Mouse (Mus musculus) hindbrain, embryonic 15.5 days (tissue): ENCODE results near the gene Hspa12b. TPM values are rescaled to one million over a fixed set of nuclear protein-coding genes. Genes with fewer than 3 reads are reported as not detected.
A peak's percentile ranks its signal among the peaks of the same experiment; 100 is the strongest.

Experiments
- ATAC-seq: fragments of 200-750 bp; cut with Nextera tagmentation; 2 replicates; pipeline ENCODE4 v1.8.0; 2017; ENCODE audit warnings: low read depth, moderate number of reproducible peaks, moderate TSS enrichment; ENCODE audit not compliant: low FRiP score
- H3K27ac ChIP-seq: fragments of 300-500 bp; sonication (generic); replicated peaks from 2 replicates; pipeline ENCODE4 v1.5.1; 2015; ENCODE audit warnings: mild to moderate bottlenecking, inconsistent platforms
- H3K27me3 ChIP-seq: fragments of 300-500 bp; sonication (generic); 2 replicates; pipeline ENCODE4 v1.6.1; 2015; ENCODE audit warnings: control low read depth, inconsistent platforms
- H3K36me3 ChIP-seq: fragments of 300-500 bp; sonication (generic); 2 replicates; pipeline ENCODE4 v1.6.1; 2015; ENCODE audit warnings: control low read depth, inconsistent platforms
- H3K4me1 ChIP-seq: fragments of 300-500 bp; sonication (generic); replicated peaks from 2 replicates; pipeline ENCODE4 v1.6.1; 2015; ENCODE audit warnings: control low read depth, inconsistent platforms
- H3K4me2 ChIP-seq: fragments of 300-500 bp; sonication (generic); 2 replicates; pipeline ENCODE4 v1.6.1; 2015; ENCODE audit warnings: moderate library complexity, mild to moderate bottlenecking, inconsistent platforms
- H3K4me3 ChIP-seq: fragments of 300-500 bp; sonication (generic); 2 replicates; pipeline ENCODE4 v1.5.1; 2015; ENCODE audit warnings: mild to moderate bottlenecking, inconsistent platforms
- H3K9ac ChIP-seq: fragments of 300-500 bp; sonication (generic); 2 replicates; pipeline ENCODE4 v1.6.1; 2015; ENCODE audit warnings: inconsistent platforms
- H3K9me3 ChIP-seq: fragments of 300-500 bp; sonication (generic); 2 replicates; pipeline ENCODE4 v1.6.1; 2016; ENCODE audit warnings: control low read depth, inconsistent platforms
- WGBS: fragments of 180-500 bp; shearing (Covaris S2); methylation state at CpG from one replicate; pipeline ENCODE4 v1.1.7; 2015; 5-methylcytosine and 5-hydroxymethylcytosine counted together
- polyA plus RNA-seq: library from polyadenylated mRNA; unstranded; fragments of >200 nt; fragmentation: Nextera tagmentation; extraction: Ambion mirVana; gene quantifications from 2 replicates; pipeline ENCODE4 v1.2.1, GENCODE M21; 2015

Hspa12b gene
- polyA plus RNA-seq: 4.7 and 4.8 TPM in 2 replicates

- peak within 1 kb of the TSS; percentile 35 for H3K4me3 ChIP-seq
- H3K27ac ChIP-seq: no peak within 1 kb of the TSS
- 2% methylated on average over 26 of the region's 28 CpGs for WGBS
- H3K9ac ChIP-seq: peak within 1 kb of the TSS; percentile 42
- ATAC-seq: peak; percentile 74
- H3K27me3 ChIP-seq: no peaks in the 10 kb centered on the region
- peak within 1 kb of the TSS; percentile 70 for H3K4me2 ChIP-seq
- peaks cover 14% of the 10 kb centered on the region for H3K4me1 ChIP-seq
- H3K36me3 ChIP-seq: no peaks in the 10 kb centered on the region
- H3K9me3 ChIP-seq: no peaks in the 10 kb centered on the region
Measured at GRCm38 (mm10) chr2:131127161-131127730, at the start of gene Hspa12b. Hspa12b (plus strand) TSS chr2:131127280.

GRCm38 (mm10) chr2:131080507-131080906 is 46.6 kb upstream of the Hspa12b start:
- Histone ChIP-seq H3K4me1 (no peaks in the 10 kb centered on the region), H3K4me2 (no peak overlapping the region), H3K9me3 (no peaks in the 10 kb centered on the region), H3K36me3 (no peaks in the 10 kb centered on the region), H3K9ac (no peak overlapping the region), H3K27ac (no peak overlapping the region), H3K4me3 (no peak overlapping the region), H3K27me3 (no peaks in the 10 kb centered on the region)
- ATAC-seq: no peak
- 92% methylated on average over 5 of the region's 5 CpGs for WGBS

GRCm38 (mm10) chr2:131084206-131084605 is 42.9 kb upstream of the Hspa12b start:
- H3K9ac ChIP-seq: no peak overlapping the region
- ATAC-seq: no peak
- no peaks in the 10 kb centered on the region for H3K4me1 ChIP-seq
- H3K27ac ChIP-seq: no peak overlapping the region
- no peak overlapping the region for H3K4me2 ChIP-seq
- no peaks in the 10 kb centered on the region for H3K9me3 ChIP-seq
- no peaks in the 10 kb centered on the region for H3K36me3 ChIP-seq
- no peaks in the 10 kb centered on the region for H3K27me3 ChIP-seq
- 85% methylated on average over 4 of the region's 4 CpGs for WGBS
- H3K4me3 ChIP-seq: no peak overlapping the region

DNA sequence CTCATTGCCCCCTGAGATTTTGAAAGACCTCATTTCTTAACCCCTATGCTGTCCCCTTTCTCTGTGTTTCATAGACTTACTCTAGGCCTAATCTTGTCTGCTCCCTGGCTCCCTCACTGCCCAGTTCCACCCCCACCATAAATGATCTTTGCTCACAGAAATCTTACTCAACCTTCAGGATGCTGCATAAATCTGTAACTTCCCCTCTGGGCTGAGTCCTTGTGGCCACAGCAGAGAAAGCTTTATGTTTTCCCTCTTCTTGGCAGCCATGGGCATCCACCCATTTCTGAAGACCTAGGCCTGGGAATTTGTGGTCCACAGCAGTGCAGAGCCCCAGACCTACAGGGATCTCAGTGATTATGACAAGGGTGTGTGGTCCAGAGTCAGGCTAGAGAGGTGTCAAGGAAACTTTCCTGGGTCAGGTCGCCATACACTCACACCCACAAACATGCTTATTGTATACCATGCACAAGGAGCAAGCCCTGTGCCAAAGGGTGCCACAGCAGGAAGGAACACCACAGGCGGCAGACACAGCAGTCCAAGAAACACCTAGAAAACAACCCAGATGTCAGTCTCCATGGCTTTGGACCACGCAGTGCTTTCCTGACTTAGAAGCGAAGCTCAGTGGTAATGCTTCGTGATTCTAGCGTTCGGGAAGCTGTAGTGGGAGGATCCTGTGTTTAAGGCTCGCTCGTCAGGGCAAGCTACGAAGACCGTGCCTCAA is 40.3 kb upstream of the Hspa12b start, which contains the start of gene Siglec1:
Gene Siglec1 (minus strand): TSS at position 99 of the 724 bp plus-strand sequence.
- 88% methylated on average over 11 of the region's 11 CpGs for WGBS
- no peak within 1 kb of the TSS for H3K9ac ChIP-seq
- no peaks in the 10 kb centered on the region for H3K36me3 ChIP-seq
- no peaks in the 10 kb centered on the region for H3K4me1 ChIP-seq
- no peak within 1 kb of the TSS for H3K4me2 ChIP-seq
- ATAC-seq: no peak
- no peak within 1 kb of the TSS for H3K4me3 ChIP-seq
- no peak within 1 kb of the TSS for H3K27ac ChIP-seq
- H3K9me3 ChIP-seq: no peaks in the 10 kb centered on the region
- H3K27me3 ChIP-seq: no peaks in the 10 kb centered on the region

GRCm38 (mm10) chr2:131088581-131088980 is 38.5 kb upstream of the Hspa12b start:
- Histone ChIP-seq H3K27me3 (no peaks in the 10 kb centered on the region), H3K4me3 (no peak overlapping the region), H3K27ac (no peak overlapping the region), H3K4me2 (no peak overlapping the region), H3K4me1 (no peaks in the 10 kb centered on the region), H3K36me3 (no peaks in the 10 kb centered on the region), H3K9me3 (no peaks in the 10 kb centered on the region), H3K9ac (no peak overlapping the region)
- 82% methylated on average over 4 of the region's 4 CpGs for WGBS
- no peak for ATAC-seq

GRCm38 (mm10) chr2:131089634-131090033 is 37.4 kb upstream of the Hspa12b start:
- no peaks in the 10 kb centered on the region for H3K27me3 ChIP-seq
- no peaks in the 10 kb centered on the region for H3K4me1 ChIP-seq
- no peaks in the 10 kb centered on the region for H3K9me3 ChIP-seq
- H3K4me3 ChIP-seq: no peak overlapping the region
- WGBS: 96% methylated on average over 1 of the region's 1 CpGs
- H3K9ac ChIP-seq: no peak overlapping the region
- H3K36me3 ChIP-seq: no peaks in the 10 kb centered on the region
- H3K4me2 ChIP-seq: no peak overlapping the region
- H3K27ac ChIP-seq: no peak overlapping the region
- ATAC-seq: no peak

- no peaks in the 10 kb centered on the region for H3K4me1 ChIP-seq
- H3K9ac ChIP-seq: no peak overlapping the region
- no peaks in the 10 kb centered on the region for H3K36me3 ChIP-seq
- H3K27ac ChIP-seq: no peak overlapping the region
- no peak for ATAC-seq
- no peak overlapping the region for H3K4me3 ChIP-seq
- no peak overlapping the region for H3K4me2 ChIP-seq
- 84% methylated on average over 3 of the region's 3 CpGs for WGBS
- H3K27me3 ChIP-seq: no peaks in the 10 kb centered on the region
- H3K9me3 ChIP-seq: no peaks in the 10 kb centered on the region
Measured at GRCm38 (mm10) chr2:131090852-131091251, 36.2 kb upstream of the Hspa12b start.

DNA sequence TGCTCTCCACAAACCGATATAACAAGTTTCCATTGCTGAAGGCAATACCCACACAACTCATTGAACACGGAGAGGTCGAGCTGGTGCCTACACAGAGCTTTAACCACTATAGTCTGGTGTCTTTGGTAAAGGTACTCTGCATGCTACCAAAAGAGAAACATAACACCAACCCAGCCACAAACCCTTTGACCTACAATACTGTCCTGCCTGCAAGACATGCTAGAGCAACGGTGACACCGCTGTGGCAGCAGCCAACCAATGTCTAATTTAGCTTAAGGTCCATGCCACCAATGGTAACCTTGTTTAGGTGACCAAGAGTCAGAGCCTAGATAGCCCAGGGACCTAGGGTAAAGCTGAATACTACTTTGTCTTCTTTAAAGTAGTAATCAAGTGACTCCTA is 33.5 kb upstream of the Hspa12b start:
- no peak for ATAC-seq

GRCm38 (mm10) chr2:131094823-131095222 is 32.3 kb upstream of the Hspa12b start:
- Histone ChIP-seq H3K4me2 (no peak overlapping the region), H3K9ac (no peak overlapping the region), H3K4me3 (no peak overlapping the region), H3K36me3 (no peaks in the 10 kb centered on the region), H3K27me3 (no peaks in the 10 kb centered on the region), H3K9me3 (no peaks in the 10 kb centered on the region), H3K27ac (no peak overlapping the region), H3K4me1 (no peaks in the 10 kb centered on the region)
- peak; percentile 59; the same call in 1 of the 2 replicates for ATAC-seq
- 3% methylated on average over 1 of the region's 1 CpGs for WGBS

More for the DNA sequence above, 33.5 kb upstream of the Hspa12b start:
- no peak overlapping the region for H3K9ac ChIP-seq
- no peak overlapping the region for H3K27ac ChIP-seq
- H3K4me2 ChIP-seq: no peak overlapping the region
- no peaks in the 10 kb centered on the region for H3K4me1 ChIP-seq
- no peaks in the 10 kb centered on the region for H3K36me3 ChIP-seq
- H3K4me3 ChIP-seq: no peak overlapping the region
- no peaks in the 10 kb centered on the region for H3K9me3 ChIP-seq
- WGBS: 88% methylated on average over 5 of the region's 5 CpGs
- H3K27me3 ChIP-seq: no peaks in the 10 kb centered on the region

DNA sequence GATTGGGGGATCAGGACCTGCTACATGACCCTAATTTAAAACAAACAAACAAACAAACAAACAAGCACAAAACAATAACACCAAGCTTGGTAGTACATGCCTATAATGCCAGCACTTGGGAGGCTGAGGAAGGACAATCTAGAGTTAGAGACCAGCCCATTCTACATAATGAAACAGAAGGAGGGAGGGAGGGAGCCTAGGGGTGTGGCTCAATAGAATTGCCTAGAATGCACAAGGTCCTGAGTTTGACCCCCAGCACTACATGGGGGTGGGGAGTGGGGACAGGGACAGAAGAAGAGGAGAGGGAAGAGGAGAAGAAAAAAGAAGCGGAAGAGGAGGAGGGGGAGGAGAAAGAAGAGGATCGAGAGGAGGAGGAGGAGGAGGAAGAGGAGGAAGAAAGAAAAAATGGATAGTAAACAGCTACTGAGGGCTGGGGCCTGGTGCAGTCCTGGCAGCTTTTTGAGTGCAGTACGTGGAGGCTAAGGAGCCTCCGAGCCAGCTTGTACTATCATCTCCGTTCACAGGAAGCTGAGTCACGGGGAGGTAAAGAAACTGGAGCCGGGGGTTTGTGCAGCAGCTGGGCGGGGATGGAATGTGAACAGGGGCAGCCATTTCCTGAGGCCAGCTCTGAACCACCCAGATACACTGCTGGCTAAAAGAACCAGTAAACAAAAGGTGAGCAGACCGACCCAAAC is 30.8 kb upstream of the Hspa12b start:
- WGBS: 14% methylated on average over 9 of the region's 9 CpGs
- H3K27ac ChIP-seq: peak overlapping the region; percentile 20; the same call in 1 of the 2 replicates

DNA sequence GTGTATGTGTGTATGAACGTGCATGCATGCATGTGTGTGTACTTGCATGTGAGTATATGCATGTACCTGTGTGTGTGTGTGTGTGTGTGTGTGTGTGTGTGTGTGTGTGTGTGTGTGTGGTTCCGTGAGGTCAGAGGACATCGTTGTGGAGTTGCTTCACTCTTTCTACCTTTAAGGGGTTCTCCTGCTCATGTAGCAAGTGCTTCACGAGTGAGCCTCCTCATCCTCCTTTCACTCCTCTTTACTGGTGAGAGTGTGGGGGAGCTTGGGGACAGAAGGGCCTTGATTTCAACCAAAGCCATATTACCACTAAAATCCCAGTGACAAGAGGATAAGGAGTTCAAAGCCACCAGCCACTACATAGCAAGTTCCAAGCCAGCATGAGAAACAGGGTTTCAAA is 30.0 kb upstream of the Hspa12b start:
- Histone ChIP-seq H3K9me3 (no peaks in the 10 kb centered on the region), H3K27me3 (no peaks in the 10 kb centered on the region), H3K36me3 (no peaks in the 10 kb centered on the region), H3K4me1 (no peaks in the 10 kb centered on the region), H3K27ac (no peak overlapping the region), H3K4me3 (no peak overlapping the region), H3K9ac (no peak overlapping the region), H3K4me2 (no peak overlapping the region)
- 91% methylated on average over 4 of the region's 4 CpGs for WGBS
- ATAC-seq: no peak

More for the DNA sequence above, 30.8 kb upstream of the Hspa12b start:
- no peak overlapping the region for H3K9ac ChIP-seq
- H3K4me3 ChIP-seq: no peak overlapping the region
- H3K9me3 ChIP-seq: no peaks in the 10 kb centered on the region
- no peak for ATAC-seq
- no peaks in the 10 kb centered on the region for H3K4me1 ChIP-seq
- H3K27me3 ChIP-seq: no peaks in the 10 kb centered on the region
- no peaks in the 10 kb centered on the region for H3K36me3 ChIP-seq
- H3K4me2 ChIP-seq: no peak overlapping the region

DNA sequence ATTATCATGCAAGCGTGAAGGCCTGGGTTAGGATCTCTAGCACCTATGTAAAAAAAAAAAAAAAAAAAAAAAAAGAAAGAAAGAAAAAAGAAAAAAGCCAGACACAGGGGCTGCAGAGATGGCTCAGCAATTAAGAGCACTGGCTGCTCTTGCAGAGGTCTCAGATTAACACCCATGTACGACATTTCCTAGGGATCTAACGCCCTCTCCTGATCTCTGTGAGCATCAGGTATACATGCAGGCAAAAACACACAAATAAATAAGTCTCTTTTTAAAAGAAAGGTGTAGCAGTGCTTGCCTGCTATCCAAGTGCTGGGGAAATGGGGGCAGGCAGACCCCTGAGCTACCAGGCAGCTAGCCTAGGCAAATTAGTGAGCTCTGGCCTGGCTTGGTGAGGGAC is 25.6 kb upstream of the Hspa12b start:
- H3K27me3 ChIP-seq: no peaks in the 10 kb centered on the region
- no peak overlapping the region for H3K4me2 ChIP-seq
- H3K9me3 ChIP-seq: no peaks in the 10 kb centered on the region
- H3K4me1 ChIP-seq: no peaks in the 10 kb centered on the region
- H3K36me3 ChIP-seq: no peaks in the 10 kb centered on the region
- 62% methylated on average over 3 of the region's 3 CpGs for WGBS
- no peak for ATAC-seq
- no peak overlapping the region for H3K27ac ChIP-seq
- H3K9ac ChIP-seq: no peak overlapping the region
- H3K4me3 ChIP-seq: no peak overlapping the region
